Comparison of ENCODE assay signal across 8 mouse cellular contexts in genomic region chr6:94499897-94500623, GRCm38 (mm10). TPM values are rescaled to one million over a fixed set of nuclear protein-coding genes. Genes with fewer than 3 reads are reported as not detected.
DNase-seq lines count a peak whose midpoint lies in the region; ATAC-seq and TF ChIP-seq lines count a peak whose summit lies in the region.

Gene Slc25a26 (plus strand): TSS chr6:94500331.

- H3K27me3 ChIP-seq in forebrain, embryonic 16.5 days (replicated peaks; ENCODE audit: control insufficient read depth, insufficient read depth, low read length): no peaks in the 10 kb centered on the region
- H3K27me3 ChIP-seq in lung, embryonic 14.5 days (ENCODE audit: insufficient read depth, low read length): no peaks in the 10 kb centered on the region
- H3K27me3 ChIP-seq in thymus, adult 2 months (ENCODE audit: control insufficient read depth, insufficient read depth, low read length): no peaks in the 10 kb centered on the region

- in situ Hi-C loops in ES-E14 (cut with MboI; ENCODE audit: low sequenced_read_pairs in 2 of 2, unreplicated experiment in 2 of 2): no loop called here

- under 1% methylated on average over 37 of the region's 37 CpGs for WGBS in forebrain, embryonic 16.5 days
- under 1% methylated on average over 37 of the region's 37 CpGs for WGBS in lung, embryonic 14.5 days
- under 1% methylated on average over 37 of the region's 37 CpGs for WGBS in olfactory bulb, adult 2 months
- under 1% methylated on average over 37 of the region's 37 CpGs for WGBS in thymus, adult 2 months

- no peaks in the 10 kb centered on the region; a peak in 1 of 4 replicates for H3K4me1 ChIP-seq in ES-E14 (ENCODE audit: control insufficient read depth in 2 of 2, insufficient read depth in 2 of 2, low read length in 2 of 2, poor library complexity in 1 of 2)
- peaks cover 3% of the 10 kb centered on the region; the same call in 1 of the 2 replicates for H3K4me1 ChIP-seq in forebrain, embryonic 16.5 days (replicated peaks; ENCODE audit: control insufficient read depth, insufficient read depth, low read length)
- peaks cover 3% of the 10 kb centered on the region; the same call in 1 of the 2 replicates for H3K4me1 ChIP-seq in lung, embryonic 14.5 days (ENCODE audit: insufficient read depth)
- H3K4me1 ChIP-seq in olfactory bulb, adult 2 months (ENCODE audit: control insufficient read depth, insufficient read depth, low read length): no peaks in the 10 kb centered on the region; the same call in 1 of the 2 replicates
- no peaks in the 10 kb centered on the region for H3K4me1 ChIP-seq in thymus, adult 2 months (replicated peaks; ENCODE audit: control insufficient read depth, insufficient read depth, low read length)

- TF ChIP-seq POLR2A in olfactory bulb, adult 2 months (IDR thresholded peaks at IDR 0.05; ENCODE audit: insufficient read depth, low read depth, low read length): 0 out of 2 replicates have a peak, but pooled peaks have one; percentile 15
- TF ChIP-seq POLR2A in thymus, adult 2 months (IDR thresholded peaks at IDR 0.05; ENCODE audit: control insufficient read depth, extremely low read depth, insufficient read depth, low read length, poor library complexity): peak; percentile 44; the same call in 1 of the 2 replicates

- H3K9me3 ChIP-seq in ES-E14 (ENCODE audit: control insufficient read depth, insufficient read depth, low read depth, low read length): no peaks in the 10 kb centered on the region
- H3K9me3 ChIP-seq in forebrain, embryonic 16.5 days (ENCODE audit: control insufficient read depth, low read length): no peaks in the 10 kb centered on the region
- no peaks in the 10 kb centered on the region for H3K9me3 ChIP-seq in lung, embryonic 14.5 days (ENCODE audit: low read depth, low read length)

- H3K4me2 ChIP-seq in forebrain, embryonic 16.5 days (ENCODE audit: low read length): peak within 1 kb of the TSS; percentile 53
- H3K4me2 ChIP-seq in lung, embryonic 14.5 days: peak within 1 kb of the TSS; percentile 77

- peak; percentile 99 for ATAC-seq in forebrain, embryonic 16.5 days
- ATAC-seq in lung, embryonic 14.5 days (ENCODE audit: insufficient read depth): peak; percentile 99

- peak within 1 kb of the TSS; percentile 97 for H3K9ac ChIP-seq in ES-E14 (ENCODE audit: insufficient read depth, low read depth, low read length, poor library complexity, severe bottlenecking)
- peak within 1 kb of the TSS; percentile 57 for H3K9ac ChIP-seq in forebrain, embryonic 16.5 days (replicated peaks; ENCODE audit: low read depth, low read length)
- peak within 1 kb of the TSS; percentile 54 for H3K9ac ChIP-seq in lung, embryonic 14.5 days

- H3K4me3 ChIP-seq in ES-E14 (ENCODE audit: insufficient read depth in 1 of 2, low read depth in 1 of 2, low read length in 2 of 2, poor library complexity in 1 of 2, severe bottlenecking in 1 of 2): peak within 1 kb of the TSS; percentile 94 to 100
- H3K4me3 ChIP-seq in forebrain, embryonic 16.5 days (replicated peaks; ENCODE audit: low read length): peak within 1 kb of the TSS; percentile 69
- H3K4me3 ChIP-seq in layer of hippocampus, adult 2 months: peak within 1 kb of the TSS; percentile 99
- peak within 1 kb of the TSS; percentile 70 for H3K4me3 ChIP-seq in lung, embryonic 14.5 days (ENCODE audit: low read depth, low read length)
- H3K4me3 ChIP-seq in olfactory bulb, adult 2 months (ENCODE audit: insufficient read depth, low read depth, low read length): peak within 1 kb of the TSS; percentile 83
- peak within 1 kb of the TSS; percentile 66 for H3K4me3 ChIP-seq in thymus, adult 2 months (ENCODE audit: control insufficient read depth, insufficient read depth, low read length)

- intact Hi-C loops in heart, postnatal 36 days (cut with DNase I): no loop called here

- TF ChIP-seq CTCF in layer of hippocampus, adult 2 months (conservative IDR thresholded peaks at IDR 0.05): no peak
- no peak for TF ChIP-seq CTCF in lung, embryonic 14.5 days (IDR thresholded peaks at IDR 0.05; ENCODE audit: low read depth)
- TF ChIP-seq CTCF in olfactory bulb, adult 2 months (IDR thresholded peaks at IDR 0.05; ENCODE audit: insufficient read depth, low read depth, low read length): no peak
- 0 out of 2 replicates have a peak, but pooled peaks have one; percentile 14 for TF ChIP-seq CTCF in thymus, adult 2 months (IDR thresholded peaks at IDR 0.05; ENCODE audit: borderline replicate concordance, control insufficient read depth, extremely low read depth, insufficient read depth, low read length, poor library complexity)

- peak; percentile 88 for DNase-seq in ES-E14 (ENCODE audit: low read depth, low spot score)
- peak; percentile 87 for DNase-seq in cerebellum, adult 11-12 months
- DNase-seq in heart, postnatal 36 days: peak; percentile 89 to 90
- DNase-seq in layer of hippocampus, adult 2 months (ENCODE audit: low spot score in 2 of 2): peak; percentile 87 to 89
- DNase-seq in lung, embryonic 14.5 days: peak; percentile 97
- DNase-seq in thymus, adult 2 months: peak; percentile 87

- peak within 1 kb of the TSS; percentile 56; the same call in 1 of the 2 replicates for H3K27ac ChIP-seq in ES-E14 (ENCODE audit: insufficient read depth, low read depth, low read length, poor library complexity, severe bottlenecking)
- no peak within 1 kb of the TSS for H3K27ac ChIP-seq in forebrain, embryonic 16.5 days (ENCODE audit: low read length)
- peak within 1 kb of the TSS; percentile 91 for H3K27ac ChIP-seq in layer of hippocampus, adult 2 months
- no peak within 1 kb of the TSS for H3K27ac ChIP-seq in lung, embryonic 14.5 days (ENCODE audit: low read depth)
- H3K27ac ChIP-seq in olfactory bulb, adult 2 months (ENCODE audit: insufficient read depth, low read depth, low read length): no peak within 1 kb of the TSS; the same call in 1 of the 2 replicates
- no peak within 1 kb of the TSS for H3K27ac ChIP-seq in thymus, adult 2 months (ENCODE audit: control insufficient read depth, insufficient read depth, low read length)

- no peaks in the 10 kb centered on the region for H3K36me3 ChIP-seq in ES-E14 (ENCODE audit: control insufficient read depth, insufficient read depth, low read length, poor library complexity, severe bottlenecking)
- no peaks in the 10 kb centered on the region for H3K36me3 ChIP-seq in forebrain, embryonic 16.5 days (ENCODE audit: control insufficient read depth, insufficient read depth)
- no peaks in the 10 kb centered on the region for H3K36me3 ChIP-seq in lung, embryonic 14.5 days (ENCODE audit: insufficient read depth)
- H3K36me3 ChIP-seq in thymus, adult 2 months (ENCODE audit: control insufficient read depth, insufficient read depth, low read length): no peaks in the 10 kb centered on the region

TF ChIP-seq in ES-E14, 5 proteins besides CTCF, POLR2A, EP300 and RAD21:
- TF ChIP-seq HCFC1 (IDR thresholded peaks at IDR 0.05; ENCODE audit: borderline replicate concordance, insufficient read depth, low read length) (peak; percentile 80), MAFK (IDR thresholded peaks at IDR 0.05; ENCODE audit: insufficient read depth, low read depth, low read length) (no peak), CHD2 (IDR thresholded peaks at IDR 0.05; ENCODE audit: low read depth, low read length) (0 out of 2 replicates have a peak, but pooled peaks have one; percentile 54), ZC3H11A (IDR thresholded peaks at IDR 0.05; ENCODE audit: borderline replicate concordance, low read depth, low read length) (no peak), ZNF384 (IDR thresholded peaks at IDR 0.05; ENCODE audit: low read depth, low read length) (no peak)

RNA-seq across cellular contexts. Expression of gene Slc25a26, which starts in this region (rescaled TPM):
- 9.8 and 12.2 TPM in 2 replicates for total RNA-seq in ES-E14 (2012; rRNA removed)
- polyA plus RNA-seq in forebrain, embryonic 16.5 days (2015; fragmentation: Nextera tagmentation; extraction: Ambion mirVana): 8.0 and 8.6 TPM in 2 replicates
- total RNA-seq in heart, postnatal 36 days (2021): 10 to 100 TPM; 17.8 to 18.9 TPM
- total RNA-seq in layer of hippocampus, adult 2 months (2021): 10 to 100 TPM; 19.3 to 21.1 TPM
- 7.1 TPM in 2 replicates for polyA plus RNA-seq in lung, embryonic 14.5 days (2014; fragmentation: Nextera tagmentation; extraction: Ambion mirVana)
- polyA plus RNA-seq in olfactory bulb, adult 2 months (2012; ENCODE audit: insufficient read depth, insufficient read length, low replicate concordance, missing spikeins): not detected in 2 replicates
- polyA plus RNA-seq in thymus, adult 2 months (2012; rRNA removed): 8.3 and 9.5 TPM in 2 replicates

Comparison
In these comparisons a context has a peak if more than half of its experiments do, and no peak if none do; other contexts are left out.
1. H3K27ac ChIP-seq: peak in ES-E14 (single experiment) and layer of hippocampus, adult 2 months (single experiment); none in forebrain, embryonic 16.5 days (single experiment), lung, embryonic 14.5 days (single experiment), olfactory bulb, adult 2 months (single experiment) and thymus, adult 2 months (single experiment).
2. Peak in every context shown above with its lines, with median percentiles within 50 percentile points of each other: DNase-seq, H3K4me3 ChIP-seq and H3K9ac ChIP-seq.